Mouse (Mus musculus) megakaryocyte progenitor cell, adult 5-6 weeks (primary cell): Measurements from ENCODE around the gene Fga. TPM values are rescaled to one million over a fixed set of nuclear protein-coding genes. Genes with fewer than 3 reads are reported as not detected.

ENCODE experiments used
- total RNA-seq, 2 experiments: library from RNA; stranded (forward) in 1 of 2; stranded (reverse) in 1 of 2; fragments of 157-497, 149-512 nt in 1 of 2; fragments of 200-1000 nt in 1 of 2; gene quantifications; 2 replicates each; pipeline versions ENCODE4 v1.2.3 to v1.2.4; 2015 to 2017

The Fga gene
- total RNA-seq, 2 experiments from 2014 or later, result not detected

Other genes starting within 250 kb of the Fga start
- not detected in 2 replicates for gene Rbm46, start 149.6 kb upstream of the Fga start, total RNA-seq (2015)
- gene Rbm46, start 149.6 kb upstream of the Fga start, total RNA-seq (2017), result not detected in 2 replicates
- gene Lrat, start 122.1 kb upstream of the Fga start, total RNA-seq (2015), result not detected in 2 replicates
- gene Lrat, start 122.1 kb upstream of the Fga start, total RNA-seq (2017), result not detected in 2 replicates
- not detected in 2 replicates for gene Fgg, start 18.4 kb upstream of the Fga start, total RNA-seq (2015)
- not detected in 2 replicates for gene Fgg, start 18.4 kb upstream of the Fga start, total RNA-seq (2017)
- not detected in 2 replicates for gene Fgb, start 23.8 kb downstream of the Fga start, total RNA-seq (2015)
- not detected in 2 replicates for gene Fgb, start 23.8 kb downstream of the Fga start, total RNA-seq (2017)
- 42.4 and 51.2 TPM in 2 replicates for gene Plrg1, start 29.4 kb downstream of the Fga start, total RNA-seq (2015)
- gene Plrg1, start 29.4 kb downstream of the Fga start, total RNA-seq (2017), result 81.3 and 83.9 TPM in 2 replicates
- gene Dchs2, start 101.9 kb downstream of the Fga start, total RNA-seq (2015), result not detected in 2 replicates
- gene Dchs2, start 101.9 kb downstream of the Fga start, total RNA-seq (2017), result not detected in 2 replicates